Mouse (Mus musculus): ENCODE measurements at regions not wholly inside any gene's neighbourhood (a gene's known extent, or its start where the extent isn't known, plus 50 kb on each side); places are given as distances from the start of the nearest gene placed in this dataset.

DNA sequence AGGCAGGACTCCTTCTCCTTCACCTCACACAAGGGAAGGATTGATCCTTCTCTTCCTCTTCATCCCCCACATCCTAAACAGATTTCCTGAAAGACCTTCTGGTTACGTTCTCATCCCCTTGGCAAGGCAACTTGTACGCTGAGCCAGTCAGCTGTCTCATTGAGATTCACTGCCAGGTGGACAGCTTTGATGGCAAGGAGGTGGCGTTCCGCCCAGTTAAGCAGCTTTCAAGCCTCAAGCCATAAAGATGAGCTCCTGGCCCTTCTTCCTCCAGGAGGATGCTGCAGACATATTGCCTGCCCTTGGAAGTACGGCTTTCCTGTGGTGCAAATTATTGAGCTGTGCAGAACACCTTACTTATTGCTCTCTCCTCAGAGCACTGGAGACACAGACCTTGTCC is 494.8 kb upstream of the Mpdz start:
- no peak for TF ChIP-seq CTCF (IDR thresholded peaks at IDR 0.05)
- no peak for TF ChIP-seq POLR2A (IDR thresholded peaks at IDR 0.05; ENCODE audit: insufficient read depth, low read depth, low read length)
- TF ChIP-seq EP300 (IDR thresholded peaks at IDR 0.05; ENCODE audit: insufficient read depth, low read depth, low read length), result no peak
